Mouse (Mus musculus) stomach, embryonic 16.5 days (tissue): Measurements from ENCODE around the gene 2300002M23Rik. TPM values are rescaled to one million over a fixed set of nuclear protein-coding genes. Genes with fewer than 3 reads are reported as not detected.

Source experiments
- ATAC-seq: fragments of 200-750 bp; cut with Nextera tagmentation; 2 replicates; pipeline ENCODE4 v1.8.0; 2017; ENCODE audit warnings: moderate number of reproducible peaks, moderate TSS enrichment; ENCODE audit not compliant: insufficient read depth, low FRiP score
- H3K27ac ChIP-seq: fragments of 300-500 bp; sonication (generic); 2 replicates; pipeline ENCODE4 v1.5.1; 2014; ENCODE audit warnings: low read length
- H3K27me3 ChIP-seq: fragments of 300-500 bp; sonication (generic); 2 replicates; pipeline ENCODE4 v1.6.1; 2014; ENCODE audit warnings: low read length, control low read depth, mixed read lengths; ENCODE audit not compliant: control insufficient read depth, insufficient read depth
- H3K36me3 ChIP-seq: fragments of 300-500 bp; sonication (generic); 2 replicates; pipeline ENCODE4 v1.6.1; 2014; ENCODE audit warnings: low read length; ENCODE audit not compliant: control insufficient read depth, insufficient read depth
- H3K4me1 ChIP-seq: fragments of 300-500 bp; sonication (generic); 2 replicates; pipeline ENCODE4 v1.6.1; 2014; ENCODE audit warnings: low read length, control low read depth, mixed read lengths; ENCODE audit not compliant: control insufficient read depth, insufficient read depth
- H3K4me2 ChIP-seq: fragments of 300-500 bp; sonication (generic); 2 replicates; pipeline ENCODE4 v1.6.1; 2014; ENCODE audit warnings: low read depth, low read length, mixed read lengths
- H3K4me3 ChIP-seq: fragments of 300-500 bp; sonication (generic); replicated peaks from 2 replicates; pipeline ENCODE4 v1.5.1; 2014; ENCODE audit warnings: mild to moderate bottlenecking, low read length
- H3K9ac ChIP-seq: fragments of 300-500 bp; sonication (generic); 2 replicates; pipeline ENCODE4 v1.6.1; 2014; ENCODE audit warnings: low read length
- H3K9me3 ChIP-seq: fragments of 300-500 bp; sonication (generic); replicated peaks from 2 replicates; pipeline ENCODE4 v1.6.1; 2016; ENCODE audit warnings: low read length, control low read depth; ENCODE audit not compliant: control insufficient read depth
- WGBS: fragments of 180-500 bp; shearing (Covaris S2); extraction: QIAGEN DNeasy Blood & Tissue Kit; methylation state at CpG from one replicate; pipeline ENCODE4 v1.1.7; 2014; 5-methylcytosine and 5-hydroxymethylcytosine counted together
- polyA plus RNA-seq: library from polyadenylated mRNA; unstranded; fragments of >200 nt; fragmentation: Nextera tagmentation; extraction: Ambion mirVana; gene quantifications from 2 replicates; pipeline ENCODE4 v1.2.1, GENCODE M21; 2015

2300002M23Rik gene
- 115 and 211 TPM in 2 replicates for polyA plus RNA-seq

DNA sequence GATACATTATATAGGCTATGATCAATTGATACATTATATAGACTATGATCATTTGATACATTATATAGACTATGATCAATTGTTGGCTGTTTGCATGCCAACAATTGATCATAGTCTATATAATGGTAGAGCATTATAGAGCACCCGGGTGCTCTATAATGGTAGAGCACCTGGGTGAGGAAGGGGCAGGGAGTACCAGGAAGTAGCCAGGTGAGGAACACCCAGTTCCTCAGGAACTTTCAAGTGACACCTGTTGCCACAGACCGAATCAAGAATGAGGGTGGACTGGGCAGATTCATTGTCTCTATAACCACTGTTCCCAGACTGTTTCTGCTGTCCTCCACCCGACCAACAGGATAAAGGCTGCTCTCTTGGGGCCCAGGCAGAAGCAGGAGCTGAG lies at the start of gene 2300002M23Rik:
2300002M23Rik (plus strand) TSS at position 301 of the 400 bp plus-strand sequence.
- peaks cover 6% of the 10 kb centered on the region; the same call in 1 of the 2 replicates for H3K4me1 ChIP-seq

DNA sequence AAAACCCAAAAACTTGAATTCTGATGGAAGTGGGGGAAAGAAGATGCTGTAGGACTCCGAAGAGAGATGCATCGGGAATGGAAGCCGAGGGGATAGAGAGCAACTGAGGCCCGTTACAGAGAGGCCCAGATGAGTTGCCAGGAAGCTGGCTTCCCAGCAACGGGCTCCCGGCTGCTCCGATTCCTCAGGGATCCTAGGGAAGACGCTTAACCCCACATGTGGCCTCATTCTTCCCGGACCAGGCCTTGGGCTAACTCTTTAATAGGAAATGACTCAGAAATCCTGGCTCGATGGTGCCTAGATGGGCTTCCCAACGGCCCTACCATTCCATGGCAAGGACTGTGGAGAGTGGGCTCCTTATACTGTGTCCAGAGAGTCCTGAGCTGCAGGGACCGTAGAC lies 49.7 kb upstream of the 2300002M23Rik start:
- Histone ChIP-seq H3K27me3 (no peaks in the 10 kb centered on the region), H3K4me2 (peak overlapping the region; percentile 78), H3K4me1 (peaks cover 24% of the 10 kb centered on the region), H3K9me3 (no peaks in the 10 kb centered on the region), H3K27ac (peak overlapping the region; percentile 62), H3K36me3 (no peaks in the 10 kb centered on the region), H3K4me3 (peak overlapping the region; percentile 62), H3K9ac (peak overlapping the region; percentile 73)
- WGBS: 2% methylated on average over 12 of the region's 12 CpGs
- ATAC-seq: no peak

More for the DNA sequence above, at the start of gene 2300002M23Rik:
- ATAC-seq: no peak
- no peak within 1 kb of the TSS for H3K27ac ChIP-seq
- H3K4me3 ChIP-seq: no peak within 1 kb of the TSS
- H3K9ac ChIP-seq: no peak within 1 kb of the TSS
- no peak within 1 kb of the TSS for H3K4me2 ChIP-seq
- 56% methylated on average over 3 of the region's 3 CpGs for WGBS
- peaks cover 10% of the 10 kb centered on the region for H3K27me3 ChIP-seq
- no peaks in the 10 kb centered on the region for H3K36me3 ChIP-seq
- no peaks in the 10 kb centered on the region for H3K9me3 ChIP-seq

DNA sequence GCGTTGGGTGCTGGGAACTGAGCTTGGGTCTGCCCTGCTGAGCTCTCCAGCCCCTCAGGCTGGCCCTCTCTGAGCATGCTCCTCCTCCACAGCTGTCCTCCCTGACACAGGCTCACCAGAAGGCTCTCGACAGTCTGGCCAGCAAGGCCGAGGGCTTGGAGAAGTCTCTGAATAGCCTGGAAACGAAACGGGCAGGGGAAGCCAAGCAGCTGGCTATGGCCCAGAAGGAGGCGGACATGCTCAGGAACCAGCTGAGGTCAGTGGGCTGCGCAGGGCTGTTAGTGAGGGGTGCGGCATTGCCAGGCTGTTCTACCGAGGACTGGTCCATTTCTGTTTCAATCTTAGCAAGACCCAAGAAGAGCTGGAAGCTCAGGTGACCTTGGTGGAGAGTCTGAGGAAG lies 42.9 kb upstream of the 2300002M23Rik start:
- Histone ChIP-seq H3K27ac (no peak overlapping the region), H3K9me3 (no peaks in the 10 kb centered on the region), H3K36me3 (peaks cover 3% of the 10 kb centered on the region; the same call in 1 of the 2 replicates), H3K4me1 (no peaks in the 10 kb centered on the region), H3K9ac (no peak overlapping the region), H3K4me2 (no peak overlapping the region), H3K4me3 (no peak overlapping the region), H3K27me3 (no peaks in the 10 kb centered on the region)
- WGBS: 85% methylated on average over 9 of the region's 9 CpGs
- no peak for ATAC-seq

DNA sequence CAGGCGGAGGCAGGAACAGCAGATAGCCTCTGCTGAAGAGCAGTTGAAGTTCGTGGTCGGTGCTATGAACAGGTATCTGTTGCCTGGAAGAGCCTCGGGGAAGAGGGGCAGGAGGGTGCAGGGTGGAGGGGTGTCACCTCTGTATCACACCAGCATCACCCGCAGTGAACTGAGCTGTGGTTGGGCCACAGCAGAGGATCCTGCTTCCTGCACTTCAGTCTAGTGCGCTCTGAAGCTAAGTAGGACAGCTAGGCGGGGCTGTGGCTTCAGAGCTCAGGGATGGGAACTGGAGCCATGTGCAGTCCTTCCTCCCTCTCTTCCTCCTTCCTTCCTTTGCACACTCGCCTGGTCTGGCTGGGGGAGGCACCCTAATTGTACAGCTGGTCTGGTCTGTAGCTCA lies 40.6 kb upstream of the 2300002M23Rik start:
- 69% methylated on average over 8 of the region's 8 CpGs for WGBS
- no peak for ATAC-seq
- H3K9ac ChIP-seq: no peak overlapping the region
- H3K27ac ChIP-seq: no peak overlapping the region
- H3K4me2 ChIP-seq: no peak overlapping the region
- no peaks in the 10 kb centered on the region for H3K9me3 ChIP-seq
- peaks cover 3% of the 10 kb centered on the region; the same call in 1 of the 2 replicates for H3K36me3 ChIP-seq
- no peaks in the 10 kb centered on the region for H3K27me3 ChIP-seq
- H3K4me3 ChIP-seq: no peak overlapping the region
- no peaks in the 10 kb centered on the region for H3K4me1 ChIP-seq

DNA sequence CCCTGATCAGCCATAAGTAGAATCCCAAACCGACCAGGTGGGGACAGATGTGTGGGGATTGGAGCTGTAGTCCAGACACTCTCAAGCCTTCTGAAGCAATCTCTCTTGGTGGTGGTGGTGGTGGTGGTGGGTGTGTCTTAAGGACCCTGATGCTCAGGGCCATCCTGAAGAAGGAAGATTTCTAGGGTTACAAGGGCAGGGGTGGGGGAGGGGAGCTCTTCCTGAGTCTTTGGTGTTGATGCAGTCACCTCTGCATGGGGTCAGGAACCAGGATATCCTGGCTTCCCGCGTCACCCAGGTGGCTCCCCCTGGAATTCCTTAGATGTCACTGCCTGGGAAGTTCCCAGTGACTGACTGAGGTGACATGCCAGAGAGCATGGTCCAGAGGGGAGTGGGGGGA lies 34.9 kb upstream of the 2300002M23Rik start:
- Histone ChIP-seq H3K36me3 (peaks cover 3% of the 10 kb centered on the region; the same call in 1 of the 2 replicates), H3K27me3 (no peaks in the 10 kb centered on the region), H3K27ac (no peak overlapping the region), H3K9ac (no peak overlapping the region), H3K4me3 (no peak overlapping the region), H3K9me3 (no peaks in the 10 kb centered on the region), H3K4me1 (no peaks in the 10 kb centered on the region), H3K4me2 (no peak overlapping the region)
- ATAC-seq: no peak
- WGBS: 3% methylated on average over 3 of the region's 3 CpGs

DNA sequence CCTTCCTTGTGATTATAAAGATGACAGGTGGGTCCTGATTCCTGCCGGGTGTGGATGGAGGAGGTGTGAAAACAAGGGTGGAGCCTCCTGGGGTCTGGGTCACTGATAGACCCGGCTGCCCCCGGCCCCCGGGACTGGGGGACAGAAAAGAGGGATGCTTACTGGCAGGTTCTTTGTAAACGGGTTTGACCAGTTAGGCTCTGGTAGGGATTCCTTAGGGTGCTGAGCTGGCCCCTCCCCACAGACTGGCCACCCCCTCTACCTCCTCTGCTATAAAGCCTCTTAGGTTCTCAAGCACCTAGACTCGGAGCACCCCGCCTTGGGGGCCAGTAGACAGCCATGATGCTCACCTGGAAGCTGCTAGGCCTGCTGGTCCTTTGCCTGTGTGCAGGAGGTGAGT lies 34.3 kb upstream of the 2300002M23Rik start, which contains the start of gene Psors1c2:
Psors1c2 (plus strand) TSS at position 301 of the 400 bp plus-strand sequence.
- Histone ChIP-seq H3K27me3 (no peaks in the 10 kb centered on the region), H3K9me3 (no peaks in the 10 kb centered on the region), H3K36me3 (peaks cover 3% of the 10 kb centered on the region; the same call in 1 of the 2 replicates), H3K4me3 (no peak within 1 kb of the TSS), H3K4me1 (no peaks in the 10 kb centered on the region), H3K4me2 (no peak within 1 kb of the TSS), H3K9ac (no peak within 1 kb of the TSS), H3K27ac (no peak within 1 kb of the TSS)
- WGBS: 25% methylated on average over 7 of the region's 7 CpGs
- ATAC-seq: no peak

DNA sequence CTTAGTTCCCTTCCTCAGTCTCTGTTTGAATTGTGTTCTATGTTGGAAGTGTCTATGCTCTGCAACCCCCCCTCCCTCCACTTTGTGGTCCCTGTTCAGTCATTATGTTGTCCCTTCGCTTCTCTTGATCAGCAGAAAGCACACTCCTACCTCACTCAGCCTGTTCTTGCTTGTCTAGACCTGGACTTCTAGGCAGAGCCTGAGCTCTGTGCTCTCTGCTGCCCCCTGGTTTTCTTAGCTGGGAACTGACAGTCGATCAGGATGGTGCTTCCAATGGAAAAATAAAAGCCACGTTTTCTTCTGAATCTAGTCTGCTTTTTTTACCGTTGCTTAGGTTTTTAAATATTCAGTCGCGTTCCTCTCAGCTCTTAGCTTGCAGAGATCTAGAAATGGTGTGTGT lies 32.9 kb upstream of the 2300002M23Rik start:
- WGBS: 7% methylated on average over 6 of the region's 6 CpGs
- Histone ChIP-seq H3K9ac (no peak overlapping the region), H3K4me2 (no peak overlapping the region), H3K36me3 (no peaks in the 10 kb centered on the region), H3K27ac (no peak overlapping the region), H3K4me3 (no peak overlapping the region), H3K4me1 (no peaks in the 10 kb centered on the region), H3K27me3 (no peaks in the 10 kb centered on the region), H3K9me3 (no peaks in the 10 kb centered on the region)
- peak; percentile 60; the same call in 1 of the 2 replicates for ATAC-seq

DNA sequence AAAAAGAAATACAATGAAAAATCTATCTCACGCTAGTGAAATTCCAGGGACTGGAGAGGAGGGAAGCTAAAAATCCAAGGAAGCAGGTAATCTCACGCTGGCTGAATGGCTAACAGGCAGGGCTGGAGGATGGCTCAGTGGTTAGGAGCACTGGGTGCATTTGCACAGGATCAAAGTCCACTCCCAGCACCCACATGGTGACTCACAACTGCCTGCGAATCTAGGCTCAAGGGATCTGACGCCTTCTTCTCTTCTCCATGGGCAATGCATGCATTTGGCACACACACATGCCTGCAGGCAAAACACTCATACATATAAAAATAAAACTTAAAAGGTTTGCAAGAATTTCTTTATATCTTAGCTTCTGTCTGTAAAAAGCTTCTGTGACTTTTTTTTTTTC lies 29.8 kb upstream of the 2300002M23Rik start:
- Histone ChIP-seq H3K4me3 (no peak overlapping the region), H3K36me3 (no peaks in the 10 kb centered on the region), H3K4me1 (no peaks in the 10 kb centered on the region), H3K4me2 (no peak overlapping the region), H3K27ac (no peak overlapping the region), H3K9me3 (no peaks in the 10 kb centered on the region), H3K27me3 (no peaks in the 10 kb centered on the region), H3K9ac (no peak overlapping the region)
- ATAC-seq: no peak
- 78% methylated on average over 4 of the region's 4 CpGs for WGBS

DNA sequence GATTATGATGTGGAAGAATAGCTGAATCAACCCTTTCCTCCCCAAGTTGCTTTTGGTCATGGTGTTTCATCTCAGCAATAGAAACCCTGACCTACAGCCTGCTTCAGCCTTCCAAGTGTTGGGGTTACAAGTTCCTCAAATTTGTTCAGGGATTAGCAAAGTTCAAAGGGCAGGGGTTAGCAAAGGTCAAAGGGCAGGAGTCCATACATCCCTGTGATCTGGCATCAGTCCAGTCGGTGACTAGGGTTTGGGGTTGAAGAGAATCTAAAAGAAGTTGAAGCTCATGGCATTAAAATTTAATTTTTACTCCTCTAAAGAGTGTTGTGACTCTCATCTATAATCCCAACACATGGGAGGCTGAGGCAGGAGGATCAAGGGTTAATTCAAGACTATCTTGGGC lies 28.8 kb upstream of the 2300002M23Rik start:
- 86% methylated on average over 1 of the region's 1 CpGs for WGBS
- H3K27me3 ChIP-seq: no peaks in the 10 kb centered on the region
- no peaks in the 10 kb centered on the region for H3K4me1 ChIP-seq
- no peaks in the 10 kb centered on the region for H3K9me3 ChIP-seq
- no peak for ATAC-seq
- H3K4me3 ChIP-seq: no peak overlapping the region
- H3K4me2 ChIP-seq: no peak overlapping the region
- H3K9ac ChIP-seq: no peak overlapping the region
- H3K27ac ChIP-seq: no peak overlapping the region
- no peaks in the 10 kb centered on the region for H3K36me3 ChIP-seq
